Mouse (Mus musculus) midbrain, embryonic 15.5 days (tissue): ENCODE measurements at regions not wholly inside any gene's neighbourhood (a gene's known extent, or its start where the extent isn't known, plus 50 kb on each side); places are given as distances from the start of the nearest gene placed in this dataset.
A peak's percentile ranks its signal among the peaks of the same experiment; 100 is the strongest.
"Not testable (repeated sequence)": the region's sequence is repeated elsewhere in the genome, so short reads cannot be mapped to it uniquely, and the experiment has no call there.

Experiments used
- ATAC-seq: fragments of 200-750 bp; cut with Nextera tagmentation; replicated peaks from 2 replicates; pipeline ENCODE4 v1.8.0; 2017; ENCODE audit warnings: moderate TSS enrichment
- H3K27ac ChIP-seq: fragments of 300-500 bp; sonication (generic); 2 replicates; pipeline ENCODE4 v1.5.1; 2015; ENCODE audit warnings: mild to moderate bottlenecking, inconsistent platforms
- H3K27me3 ChIP-seq: fragments of 300-500 bp; sonication (generic); replicated peaks from 2 replicates; pipeline ENCODE4 v1.6.1; 2015; ENCODE audit warnings: inconsistent platforms
- H3K36me3 ChIP-seq: fragments of 300-500 bp; sonication (generic); replicated peaks from 2 replicates; pipeline ENCODE4 v1.6.1; 2015; ENCODE audit warnings: inconsistent platforms
- H3K4me1 ChIP-seq: fragments of 300-500 bp; sonication (generic); 2 replicates; pipeline ENCODE4 v1.6.1; 2015; ENCODE audit warnings: inconsistent platforms
- H3K4me2 ChIP-seq: fragments of 300-500 bp; sonication (generic); 2 replicates; pipeline ENCODE4 v1.6.1; 2015; ENCODE audit warnings: inconsistent platforms, mild to moderate bottlenecking, moderate library complexity
- H3K4me3 ChIP-seq: fragments of 300-500 bp; sonication (generic); 2 replicates; pipeline ENCODE4 v1.5.1; 2015; ENCODE audit warnings: mild to moderate bottlenecking, inconsistent platforms
- H3K9ac ChIP-seq: fragments of 300-500 bp; sonication (generic); 2 replicates; pipeline ENCODE4 v1.6.1; 2015; ENCODE audit warnings: mild to moderate bottlenecking, inconsistent platforms
- H3K9me3 ChIP-seq: fragments of 300-500 bp; sonication (generic); 2 replicates; pipeline ENCODE4 v1.6.1; 2016; ENCODE audit warnings: inconsistent platforms
- WGBS: fragments of 180-500 bp; shearing (Covaris S2); methylation state at CpG from one replicate; pipeline ENCODE4 v1.1.7; 2015; ENCODE audit warnings: mixed read lengths; 5-methylcytosine and 5-hydroxymethylcytosine counted together

GRCm38 (mm10) chr14:13055198-13055597 lies 229.4 kb upstream of the Synpr start:
- Histone ChIP-seq H3K4me3 (no peak overlapping the region), H3K27me3 (no peaks in the 10 kb centered on the region), H3K9ac (no peak overlapping the region), H3K4me1 (no peaks in the 10 kb centered on the region), H3K4me2 (no peak overlapping the region), H3K36me3 (no peaks in the 10 kb centered on the region), H3K9me3 (no peaks in the 10 kb centered on the region), H3K27ac (no peak overlapping the region)
- WGBS: 65% methylated on average over 2 of the region's 2 CpGs
- ATAC-seq: no peak

DNA sequence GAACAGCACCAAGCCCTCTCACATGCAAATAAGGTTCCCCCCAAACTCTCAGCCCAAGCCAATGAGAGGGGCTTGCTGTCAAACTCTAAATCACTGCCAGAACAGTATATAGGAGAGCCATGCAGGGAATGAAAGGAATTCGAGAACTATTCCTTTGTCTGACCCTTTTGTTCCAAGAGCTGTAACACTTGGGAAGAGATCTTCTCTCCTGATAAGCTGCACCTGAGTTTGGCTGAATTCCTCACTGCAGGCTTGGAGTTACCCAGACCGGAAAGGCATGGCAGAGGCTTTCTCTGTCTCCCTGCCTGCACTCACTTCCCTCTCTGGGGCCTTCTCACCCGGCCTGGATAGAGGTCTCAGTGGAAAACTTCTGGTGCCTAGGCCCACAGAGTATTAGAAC lies 219.7 kb upstream of the Cadps start:
- 55% methylated on average over 3 of the region's 3 CpGs for WGBS
- not testable (repeated sequence) for H3K9ac ChIP-seq, H3K4me2 ChIP-seq, H3K36me3 ChIP-seq, H3K4me3 ChIP-seq, ATAC-seq, H3K27ac ChIP-seq, H3K4me1 ChIP-seq, H3K27me3 ChIP-seq, H3K9me3 ChIP-seq

DNA sequence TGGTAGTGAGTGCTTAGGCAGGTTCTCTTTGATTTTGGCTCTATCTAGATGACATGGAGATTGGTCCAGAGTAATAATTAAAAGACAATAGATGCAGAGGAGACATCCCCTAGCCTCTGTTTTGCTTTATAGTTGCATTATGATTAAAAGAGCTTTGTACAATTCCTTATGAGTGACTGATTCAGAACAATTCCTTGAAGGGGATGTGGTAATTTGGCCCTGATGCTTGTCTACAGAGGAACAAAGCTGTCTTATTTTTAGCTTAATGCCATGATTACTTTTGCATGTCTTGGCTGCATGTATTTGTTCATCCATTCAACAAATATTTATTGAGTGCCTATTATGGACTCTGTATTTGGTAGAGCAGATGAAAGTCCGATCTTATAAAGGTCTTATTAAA lies 218.9 kb upstream of the Cadps start:
- no peaks in the 10 kb centered on the region for H3K27me3 ChIP-seq
- H3K9me3 ChIP-seq: no peaks in the 10 kb centered on the region
- H3K27ac ChIP-seq: no peak overlapping the region
- H3K36me3 ChIP-seq: no peaks in the 10 kb centered on the region
- H3K4me1 ChIP-seq: no peaks in the 10 kb centered on the region
- H3K9ac ChIP-seq: no peak overlapping the region
- H3K4me3 ChIP-seq: no peak overlapping the region
- ATAC-seq: no peak
- H3K4me2 ChIP-seq: no peak overlapping the region
- WGBS: 77% methylated on average over 1 of the region's 1 CpGs

DNA sequence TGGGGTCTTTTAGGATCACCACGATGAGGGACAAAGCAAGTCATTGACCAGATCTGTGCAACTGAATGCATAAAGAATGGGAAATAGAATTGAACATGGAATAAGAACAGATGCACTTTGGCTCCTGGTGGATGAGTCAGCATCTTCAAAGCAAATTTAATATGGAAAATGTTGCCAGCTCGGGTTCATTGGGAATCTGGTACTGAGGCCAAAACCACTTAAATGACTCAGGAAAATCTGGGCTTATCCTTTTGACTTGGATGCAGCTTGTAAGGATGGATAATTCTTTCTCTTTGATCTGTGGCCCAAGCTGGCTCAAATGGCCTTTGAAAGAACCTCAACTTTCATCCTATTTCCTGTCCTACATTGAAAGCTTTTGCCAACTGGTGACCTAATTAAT lies 217.3 kb upstream of the Cadps start:
- Histone ChIP-seq H3K4me3 (no peak overlapping the region), H3K4me2 (no peak overlapping the region), H3K9me3 (no peaks in the 10 kb centered on the region), H3K36me3 (no peaks in the 10 kb centered on the region), H3K27me3 (no peaks in the 10 kb centered on the region), H3K4me1 (no peaks in the 10 kb centered on the region), H3K9ac (no peak overlapping the region), H3K27ac (no peak overlapping the region)
- no peak for ATAC-seq
- 75% methylated on average over 2 of the region's 2 CpGs for WGBS

GRCm38 (mm10) chr14:13037426-13037825 lies 214.5 kb upstream of the Cadps start:
- Histone ChIP-seq H3K4me1 (no peaks in the 10 kb centered on the region), H3K27me3 (no peaks in the 10 kb centered on the region), H3K9me3 (no peaks in the 10 kb centered on the region), H3K4me2 (no peak overlapping the region), H3K27ac (no peak overlapping the region), H3K36me3 (no peaks in the 10 kb centered on the region), H3K9ac (no peak overlapping the region), H3K4me3 (no peak overlapping the region)
- WGBS: 96% methylated on average over 2 of the region's 2 CpGs
- ATAC-seq: no peak

DNA sequence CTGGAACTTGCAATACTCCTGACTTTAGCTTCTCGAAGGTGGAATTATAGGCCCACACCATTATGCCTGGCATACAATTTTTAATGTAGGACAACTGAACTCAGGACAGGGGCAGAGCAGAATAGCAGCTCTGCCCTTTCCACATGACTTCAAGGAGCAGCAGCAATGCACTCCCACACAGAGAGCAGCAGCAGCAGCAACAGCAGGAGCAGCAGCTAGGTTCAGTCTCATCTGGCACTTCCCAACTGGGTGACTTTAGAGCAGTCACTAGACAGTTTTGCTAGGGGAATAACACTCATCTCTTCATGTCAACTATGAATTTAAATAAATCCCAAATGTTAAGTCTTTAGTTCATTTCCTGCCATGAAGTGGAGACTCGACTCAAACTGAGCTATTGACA lies 206.9 kb upstream of the Cadps start:
- no peaks in the 10 kb centered on the region for H3K36me3 ChIP-seq
- no peak for ATAC-seq
- H3K27ac ChIP-seq: no peak overlapping the region
- no peak overlapping the region for H3K4me2 ChIP-seq
- 88% methylated on average over 2 of the region's 2 CpGs for WGBS
- no peak overlapping the region for H3K4me3 ChIP-seq
- H3K27me3 ChIP-seq: no peaks in the 10 kb centered on the region
- no peaks in the 10 kb centered on the region for H3K4me1 ChIP-seq
- H3K9ac ChIP-seq: no peak overlapping the region
- no peaks in the 10 kb centered on the region; the same call in 1 of the 2 replicates for H3K9me3 ChIP-seq

GRCm38 (mm10) chr14:13022744-13023143 lies 199.9 kb upstream of the Cadps start:
- H3K9me3 ChIP-seq: no peaks in the 10 kb centered on the region; the same call in 1 of the 2 replicates
- H3K4me2 ChIP-seq: no peak overlapping the region
- H3K36me3 ChIP-seq: no peaks in the 10 kb centered on the region
- no peaks in the 10 kb centered on the region for H3K4me1 ChIP-seq
- no peak for ATAC-seq
- H3K9ac ChIP-seq: no peak overlapping the region
- no peak overlapping the region for H3K4me3 ChIP-seq
- no peaks in the 10 kb centered on the region for H3K27me3 ChIP-seq
- H3K27ac ChIP-seq: no peak overlapping the region

GRCm38 (mm10) chr14:13011099-13011498 lies 188.2 kb upstream of the Cadps start:
- Histone ChIP-seq H3K9me3 (no peaks in the 10 kb centered on the region), H3K36me3 (no peaks in the 10 kb centered on the region), H3K4me3 (no peak overlapping the region), H3K4me2 (no peak overlapping the region), H3K9ac (no peak overlapping the region), H3K27me3 (no peaks in the 10 kb centered on the region), H3K27ac (no peak overlapping the region), H3K4me1 (no peaks in the 10 kb centered on the region)
- ATAC-seq: 0 out of 2 replicates have a peak, but pooled peaks have one; percentile 30
- 70% methylated on average over 3 of the region's 3 CpGs for WGBS

GRCm38 (mm10) chr14:13000997-13001699 lies 178.3 kb upstream of the Cadps start:
- no peak overlapping the region for H3K4me3 ChIP-seq

DNA sequence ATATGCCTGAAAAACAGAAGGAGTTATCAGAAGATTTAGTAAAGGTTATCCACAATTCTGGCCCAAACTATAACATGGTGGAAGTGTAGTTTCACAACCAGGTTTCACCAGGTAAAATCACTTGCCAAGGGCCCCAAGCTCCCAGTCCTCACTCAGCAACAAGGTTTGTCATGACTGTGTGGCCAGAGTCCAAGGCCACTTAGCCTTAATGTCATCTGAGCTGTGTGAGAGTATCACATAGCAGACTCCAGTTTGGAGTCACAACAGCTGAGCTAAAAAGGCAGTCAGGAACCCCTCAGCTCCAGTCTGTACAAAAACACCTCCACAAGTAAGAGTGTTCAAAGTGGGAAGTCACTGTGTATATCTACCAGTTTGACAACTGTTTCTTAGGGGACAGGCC lies 156.5 kb upstream of the Cadps start:
- no peaks in the 10 kb centered on the region for H3K9me3 ChIP-seq
- no peak overlapping the region for H3K4me2 ChIP-seq

More at GRCm38 (mm10) chr14:13000997-13001699, 178.3 kb upstream of the Cadps start:
- no peaks in the 10 kb centered on the region for H3K27me3 ChIP-seq
- ATAC-seq: no peak
- WGBS: 100% methylated on average over 1 of the region's 1 CpGs
- no peak overlapping the region for H3K4me2 ChIP-seq
- H3K27ac ChIP-seq: no peak overlapping the region
- no peaks in the 10 kb centered on the region for H3K36me3 ChIP-seq
- H3K4me1 ChIP-seq: no peaks in the 10 kb centered on the region
- no peaks in the 10 kb centered on the region for H3K9me3 ChIP-seq
- H3K9ac ChIP-seq: no peak overlapping the region

DNA sequence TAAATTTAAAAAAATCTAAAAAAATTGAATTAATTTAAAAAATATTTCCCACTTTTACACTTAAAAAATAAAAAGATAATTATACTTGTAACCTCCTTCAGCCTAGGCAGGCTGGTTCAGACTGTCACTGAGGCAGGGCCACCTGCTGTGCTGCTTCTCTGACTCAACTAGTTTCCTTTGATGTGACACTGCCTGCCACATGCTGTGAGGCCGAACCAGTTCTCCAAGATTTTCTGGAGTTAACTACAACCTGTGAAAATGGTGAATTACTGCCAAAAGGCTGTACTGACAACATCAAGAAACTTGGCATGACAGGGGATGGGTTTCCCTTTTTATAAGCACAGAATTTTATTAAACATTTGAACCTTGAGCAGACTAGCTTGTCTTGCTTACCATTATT lies 143.6 kb upstream of the Cadps start:
- Histone ChIP-seq H3K9ac (no peak overlapping the region), H3K27me3 (no peaks in the 10 kb centered on the region), H3K4me3 (no peak overlapping the region), H3K36me3 (no peaks in the 10 kb centered on the region), H3K4me1 (no peaks in the 10 kb centered on the region), H3K9me3 (no peaks in the 10 kb centered on the region), H3K4me2 (no peak overlapping the region), H3K27ac (no peak overlapping the region)
- 15% methylated on average over 1 of the region's 1 CpGs for WGBS
- no peak for ATAC-seq

More for the DNA sequence above, 156.5 kb upstream of the Cadps start:
- ATAC-seq: no peak
- no peak overlapping the region for H3K27ac ChIP-seq
- no peaks in the 10 kb centered on the region for H3K4me1 ChIP-seq
- no peak overlapping the region for H3K4me3 ChIP-seq
- no peak overlapping the region for H3K9ac ChIP-seq
- no peaks in the 10 kb centered on the region for H3K36me3 ChIP-seq
- H3K27me3 ChIP-seq: no peaks in the 10 kb centered on the region

DNA sequence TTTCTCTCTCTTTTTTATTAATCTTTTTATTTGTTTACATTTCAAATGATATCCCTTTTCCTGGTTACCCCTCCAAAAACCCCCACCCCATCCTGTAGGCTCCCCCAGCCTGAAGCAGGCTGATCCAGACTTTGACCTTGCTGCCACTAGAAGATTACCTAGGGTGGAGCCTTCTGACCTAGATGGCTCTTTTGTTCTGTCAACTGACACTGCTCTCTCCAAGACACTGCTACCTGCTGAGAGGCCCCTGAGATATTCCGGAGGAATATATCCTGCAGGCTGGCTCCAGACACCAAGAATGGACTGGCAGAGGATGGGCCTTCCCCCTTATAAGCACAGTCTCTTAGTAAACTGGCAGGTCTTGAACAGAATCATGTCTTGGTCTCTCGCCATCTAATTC lies 135.0 kb upstream of the Cadps start:
- H3K4me3 ChIP-seq: not testable (repeated sequence)

DNA sequence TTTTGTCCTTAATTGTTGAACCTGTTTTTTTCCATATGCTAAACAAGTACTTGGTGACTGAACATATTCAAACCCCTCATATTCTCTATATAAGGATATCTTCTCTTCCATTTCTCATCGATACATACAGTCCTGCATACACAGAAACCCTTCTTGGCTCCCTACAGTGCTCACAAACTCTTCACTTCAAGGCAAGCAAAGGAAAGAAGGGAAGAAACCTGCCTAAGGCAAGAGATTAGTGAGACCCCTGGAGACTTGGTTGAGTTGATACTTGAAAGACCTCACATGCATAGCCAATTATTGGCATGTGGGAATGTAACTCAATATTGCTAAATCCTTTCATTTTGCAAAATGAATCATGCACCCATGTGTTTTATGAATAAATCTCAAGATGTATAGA lies 128.0 kb upstream of the Cadps start:
- no peak overlapping the region for H3K9ac ChIP-seq
- H3K36me3 ChIP-seq: no peaks in the 10 kb centered on the region
- no peaks in the 10 kb centered on the region for H3K4me1 ChIP-seq
- no peak overlapping the region for H3K27ac ChIP-seq
- no peaks in the 10 kb centered on the region for H3K9me3 ChIP-seq
- no peak overlapping the region for H3K4me3 ChIP-seq
- no peaks in the 10 kb centered on the region for H3K27me3 ChIP-seq
- H3K4me2 ChIP-seq: no peak overlapping the region
- WGBS: 63% methylated on average over 1 of the region's 1 CpGs
- 0 out of 2 replicates have a peak, but pooled peaks have one; percentile 52 for ATAC-seq

More for the DNA sequence above, 135.0 kb upstream of the Cadps start:
- H3K4me2 ChIP-seq, H3K4me1 ChIP-seq, H3K36me3 ChIP-seq, H3K9me3 ChIP-seq, ATAC-seq, H3K27me3 ChIP-seq, H3K27ac ChIP-seq, H3K9ac ChIP-seq: not testable (repeated sequence)
- WGBS: 66% methylated on average over 2 of the region's 2 CpGs
